ENCODE assay signal across 11 mouse cellular contexts in the genomic region with DNA sequence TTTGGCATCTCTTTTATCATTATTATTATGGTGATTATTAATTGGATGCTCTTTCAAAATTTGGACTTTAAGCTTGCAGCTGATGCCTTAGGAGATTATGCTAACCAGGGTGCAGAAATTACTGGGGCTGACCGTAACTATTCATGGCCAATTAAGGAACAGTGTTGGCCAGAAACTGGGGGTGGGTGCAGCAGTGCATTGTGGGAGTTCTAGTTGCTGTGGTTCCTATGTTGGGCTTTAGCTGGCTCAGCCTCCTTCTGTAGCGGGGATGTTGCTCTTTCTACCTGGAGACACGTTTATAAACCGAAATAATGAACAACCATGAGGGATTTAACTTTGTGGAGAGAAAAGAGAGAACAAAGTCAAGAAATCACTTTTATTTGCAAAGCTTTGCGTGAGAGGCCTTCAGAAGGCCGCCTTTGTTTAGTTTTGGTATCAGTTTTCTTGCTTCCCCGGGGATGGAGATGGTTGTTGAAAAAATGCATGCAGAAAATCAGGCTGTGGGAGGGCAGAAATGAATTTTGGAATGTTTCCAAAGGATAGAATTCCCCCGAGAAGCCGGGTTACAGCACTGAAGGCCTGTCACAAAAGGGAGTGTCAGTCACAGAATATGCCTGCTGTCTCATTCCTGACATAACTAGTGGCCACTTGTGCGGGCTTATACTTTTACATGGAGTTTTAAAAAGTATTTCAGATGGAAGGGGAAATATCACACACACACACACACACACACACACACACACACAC.
DNase-seq lines count a peak whose midpoint lies in the region; ATAC-seq and TF ChIP-seq lines count a peak whose summit lies in the region.
"Had no signal": no experiment of that assay in that cellular context is flagged by ENCODE, and none has a peak within 500 bp of the region (broad histone marks: within the 10 kb centered on the region; RNA-seq: fewer than 3 reads in every experiment).

No protein-coding gene starts in this region.

- TF ChIP-seq CTCF in embryonic fibroblast, embryonic 13.5 days (IDR thresholded peaks at IDR 0.05; ENCODE audit: borderline replicate concordance, insufficient read depth, low read length) = no peak

- ATAC-seq in lung, embryonic 16.5 days (ENCODE audit: low read depth) = peak; percentile 60
- peak; percentile 61; the same call in 1 of the 2 replicates for ATAC-seq in neural tube, embryonic 12.5 days (ENCODE audit: low FRiP score, low read depth)
- no peak for ATAC-seq in intestine, embryonic 15.5 days

- peaks cover 14% of the 10 kb centered on the region for H3K4me1 ChIP-seq in lung, embryonic 16.5 days (replicated peaks; ENCODE audit: control insufficient read depth, insufficient read depth, low read length)
- H3K4me1 ChIP-seq in embryonic fibroblast, embryonic 13.5 days (ENCODE audit: control insufficient read depth, insufficient read depth, low read length) = peaks cover 2% of the 10 kb centered on the region
- H3K4me1 ChIP-seq in neural tube, embryonic 12.5 days = peaks cover 9% of the 10 kb centered on the region; the same call in 1 of the 2 replicates
- H3K4me1 ChIP-seq in intestine, embryonic 15.5 days (replicated peaks) = 0 out of 2 replicates have a peak, but pooled peaks cover 5% of the 10 kb centered on the region

- H3K36me3 ChIP-seq in lung, embryonic 16.5 days (ENCODE audit: control insufficient read depth, insufficient read depth, low read length) = no peaks in the 10 kb centered on the region
- H3K36me3 ChIP-seq in neural tube, embryonic 12.5 days = no peaks in the 10 kb centered on the region
- H3K36me3 ChIP-seq in intestine, embryonic 15.5 days = no peaks in the 10 kb centered on the region

- WGBS in lung, embryonic 16.5 days = 24% methylated on average over 10 of the region's 10 CpGs
- 66% methylated on average over 10 of the region's 10 CpGs for WGBS in neural tube, embryonic 12.5 days
- 39% methylated on average over 10 of the region's 10 CpGs for WGBS in intestine, embryonic 15.5 days

- no peak overlapping the region for H3K4me3 ChIP-seq in lung, embryonic 16.5 days (ENCODE audit: low read length)
- H3K4me3 ChIP-seq in embryonic fibroblast, embryonic 13.5 days (ENCODE audit: insufficient read depth, low read length) = no peak overlapping the region
- no peak overlapping the region for H3K4me3 ChIP-seq in neural tube, embryonic 12.5 days
- H3K4me3 ChIP-seq in intestine, embryonic 15.5 days (replicated peaks) = no peak overlapping the region

- 0 out of 2 replicates have a peak overlapping the region, but pooled peaks have one; percentile 9 for H3K4me2 ChIP-seq in lung, embryonic 16.5 days (ENCODE audit: low read depth, low read length)
- H3K4me2 ChIP-seq in neural tube, embryonic 12.5 days (replicated peaks) = no peak overlapping the region
- H3K4me2 ChIP-seq in intestine, embryonic 15.5 days (replicated peaks) = no peak overlapping the region

- TF ChIP-seq POLR2A in embryonic fibroblast, embryonic 13.5 days (IDR thresholded peaks at IDR 0.05; ENCODE audit: low read depth, low read length) = no peak

- intact Hi-C loops in heart, postnatal 10 days (cut with DNase I) = no loop called here

- no peak for DNase-seq in lung, postnatal 25 days (ENCODE audit: low spot score)
- peak; percentile 39 to 53 for DNase-seq in heart, postnatal 10 days
- no peak for DNase-seq in thymus, postnatal 10 days (ENCODE audit: low spot score in 2 of 2)
- DNase-seq in right cerebral cortex, adult 2 months (ENCODE audit: low spot score in 2 of 2) = no peak
- DNase-seq: cerebellum, adult 9-11 months; kidney, adult 8-10 months; thymus, postnatal 14 days had no signal

- no peaks in the 10 kb centered on the region for H3K9me3 ChIP-seq in lung, embryonic 16.5 days (ENCODE audit: control insufficient read depth, low read length)
- no peaks in the 10 kb centered on the region for H3K9me3 ChIP-seq in neural tube, embryonic 12.5 days
- no peaks in the 10 kb centered on the region for H3K9me3 ChIP-seq in intestine, embryonic 15.5 days

- H3K27ac ChIP-seq in lung, embryonic 16.5 days (ENCODE audit: low read length) = peak overlapping the region; percentile 75
- peak overlapping the region; percentile 51 for H3K27ac ChIP-seq in embryonic fibroblast, embryonic 13.5 days (ENCODE audit: insufficient read depth, low read length)
- H3K27ac ChIP-seq in neural tube, embryonic 12.5 days = no peak overlapping the region
- H3K27ac ChIP-seq in intestine, embryonic 15.5 days = no peak overlapping the region

- no peaks in the 10 kb centered on the region for H3K27me3 ChIP-seq in lung, embryonic 16.5 days (ENCODE audit: control insufficient read depth, insufficient read depth, low read depth, low read length)
- H3K27me3 ChIP-seq in neural tube, embryonic 12.5 days (replicated peaks) = no peaks in the 10 kb centered on the region
- no peaks in the 10 kb centered on the region for H3K27me3 ChIP-seq in intestine, embryonic 15.5 days (replicated peaks)

- no peak overlapping the region for H3K9ac ChIP-seq in lung, embryonic 16.5 days (ENCODE audit: low read length)
- H3K9ac ChIP-seq in neural tube, embryonic 12.5 days = no peak overlapping the region
- H3K9ac ChIP-seq in intestine, embryonic 15.5 days = no peak overlapping the region

Comparison
In these comparisons a context has a peak if more than half of its experiments do, and no peak if none do; other contexts are left out.
1. H3K27ac ChIP-seq: peak in lung, embryonic 16.5 days (single experiment) and embryonic fibroblast, embryonic 13.5 days (single experiment); none in neural tube, embryonic 12.5 days (single experiment) and intestine, embryonic 15.5 days (single experiment).
2. DNase-seq: peak in heart, postnatal 10 days (2 of 2); none in lung, postnatal 25 days (single experiment), thymus, postnatal 10 days (0 of 2) and right cerebral cortex, adult 2 months (0 of 2).